Mouse (Mus musculus): ENCODE measurements at regions not wholly inside any gene's neighbourhood (a gene's known extent, or its start where the extent isn't known, plus 50 kb on each side); places are given as distances from the start of the nearest gene placed in this dataset.

GRCm38 (mm10) chr3:52510088-52510765 lies 242.1 kb downstream of the Foxo1 start:
- DNase-seq (ENCODE audit: low spot score in 2 of 2): peak; percentile 37 to 48

- peak in 1 of 2 experiments; percentile 36 for DNase-seq (ENCODE audit: low spot score in 2 of 2)
Measured at GRCm38 (mm10) chr3:52503925-52504324, 235.8 kb downstream of the Foxo1 start.

GRCm38 (mm10) chr3:52502223-52502622 lies 234.1 kb downstream of the Foxo1 start:
- no peak for DNase-seq (ENCODE audit: low spot score in 2 of 2)

- DNase-seq (ENCODE audit: low spot score in 2 of 2): no peak
Measured at GRCm38 (mm10) chr3:52501614-52502013, 233.5 kb downstream of the Foxo1 start.

GRCm38 (mm10) chr3:52500026-52500425 lies 231.9 kb downstream of the Foxo1 start:
- no peak for DNase-seq (ENCODE audit: low spot score in 2 of 2)

GRCm38 (mm10) chr3:52499581-52499980 lies 231.4 kb downstream of the Foxo1 start:
- no peak for DNase-seq (ENCODE audit: low spot score in 2 of 2)

- DNase-seq (ENCODE audit: low spot score in 2 of 2): no peak
Measured at GRCm38 (mm10) chr3:52498506-52499228, 230.5 kb downstream of the Foxo1 start.

GRCm38 (mm10) chr3:52496965-52497364 lies 228.8 kb downstream of the Foxo1 start:
- no peak for DNase-seq (ENCODE audit: low spot score in 2 of 2)

- DNase-seq (ENCODE audit: low spot score in 2 of 2): no peak
Measured at GRCm38 (mm10) chr3:52495401-52495800, 227.3 kb downstream of the Foxo1 start.

- DNase-seq (ENCODE audit: low spot score in 2 of 2): no peak
Measured at GRCm38 (mm10) chr3:52494924-52495323, 226.8 kb downstream of the Foxo1 start.

- DNase-seq (ENCODE audit: low spot score in 2 of 2): no peak
Measured at GRCm38 (mm10) chr3:52479186-52479585, 211.1 kb downstream of the Foxo1 start.

- DNase-seq (ENCODE audit: low spot score in 2 of 2): no peak
Measured at GRCm38 (mm10) chr3:52469900-52470299, 201.8 kb downstream of the Foxo1 start.

GRCm38 (mm10) chr3:52469397-52469796 lies 201.3 kb downstream of the Foxo1 start:
- no peak for DNase-seq (ENCODE audit: low spot score in 2 of 2)

- no peak for DNase-seq (ENCODE audit: low spot score in 2 of 2)
Measured at GRCm38 (mm10) chr3:52468326-52468725, 200.2 kb downstream of the Foxo1 start.

GRCm38 (mm10) chr3:52467876-52468275 lies 199.7 kb downstream of the Foxo1 start:
- DNase-seq (ENCODE audit: low spot score in 2 of 2): no peak

GRCm38 (mm10) chr3:52466984-52467565 lies 198.9 kb downstream of the Foxo1 start:
- DNase-seq (ENCODE audit: low spot score in 2 of 2): no peak

- DNase-seq (ENCODE audit: low spot score in 2 of 2): no peak
Measured at GRCm38 (mm10) chr3:52466571-52466970, 198.4 kb downstream of the Foxo1 start.

GRCm38 (mm10) chr3:52463911-52464310 lies 195.8 kb downstream of the Foxo1 start:
- no peak for DNase-seq (ENCODE audit: low spot score in 2 of 2)

GRCm38 (mm10) chr3:52454955-52455354 lies 186.8 kb downstream of the Foxo1 start:
- no peak for DNase-seq (ENCODE audit: low spot score in 2 of 2)

GRCm38 (mm10) chr3:52453041-52453440 lies 184.9 kb downstream of the Foxo1 start:
- no peak for DNase-seq (ENCODE audit: low spot score in 2 of 2)

- no peak for DNase-seq (ENCODE audit: low spot score in 2 of 2)
Measured at GRCm38 (mm10) chr3:52452345-52452744, 184.2 kb downstream of the Foxo1 start.

- DNase-seq (ENCODE audit: low spot score in 2 of 2): no peak
Measured at GRCm38 (mm10) chr3:52446991-52447390, 178.9 kb downstream of the Foxo1 start.

- no peak for DNase-seq (ENCODE audit: low spot score in 2 of 2)
Measured at GRCm38 (mm10) chr3:52446500-52446899, 178.4 kb downstream of the Foxo1 start.

Data from frontal cortex, postnatal 14 days (tissue).